In the genomic region with DNA sequence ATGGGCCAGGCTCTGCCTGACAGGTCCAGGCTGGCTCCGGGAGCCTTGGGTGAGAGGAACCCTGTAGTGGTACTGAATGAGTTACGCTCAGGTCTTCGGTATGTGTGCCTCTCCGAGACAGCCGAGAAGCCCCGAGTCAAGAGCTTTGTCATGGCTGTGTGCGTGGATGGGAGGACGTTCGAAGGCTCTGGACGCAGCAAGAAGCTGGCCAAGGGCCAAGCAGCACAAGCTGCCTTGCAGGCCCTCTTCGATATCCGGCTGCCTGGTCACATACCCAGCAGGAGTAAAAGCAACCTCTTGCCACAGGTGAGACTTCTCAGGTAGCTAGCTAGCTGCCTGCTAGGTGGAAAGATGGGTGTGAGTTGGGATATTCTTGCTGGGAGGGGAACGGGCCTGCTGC, we compare ENCODE assay signal across 15 mouse cellular contexts.
"Had no signal": no experiment of that assay in that cellular context is flagged by ENCODE, and none has a peak within 500 bp of the region (broad histone marks: within the 10 kb centered on the region; RNA-seq: fewer than 3 reads in every experiment).

No protein-coding gene starts in this region.

- DNase-seq: kidney, adult 8-10 months; kidney, postnatal 36 days; layer of hippocampus, adult 9-11 months; layer of hippocampus, postnatal 36 days; lung, adult 2 months; right cerebral cortex, adult 18-20 months; right cerebral cortex, postnatal 25 days; thymus, adult 18-20 months; thymus, postnatal 14 days had no signal

- H3K9me3 ChIP-seq: limb, embryonic 13.5 days; midbrain, embryonic 13.5 days; neural tube, embryonic 15.5 days had no signal

- H3K27ac ChIP-seq: limb, embryonic 13.5 days; liver, embryonic 14.5 days; midbrain, embryonic 13.5 days; neural tube, embryonic 15.5 days had no signal

- H3K9ac ChIP-seq: limb, embryonic 13.5 days; liver, embryonic 14.5 days; midbrain, embryonic 13.5 days; neural tube, embryonic 15.5 days had no signal

- H3K4me2 ChIP-seq: limb, embryonic 13.5 days; midbrain, embryonic 13.5 days; neural tube, embryonic 15.5 days had no signal

- H3K4me3 ChIP-seq: limb, embryonic 13.5 days; midbrain, embryonic 13.5 days; myocyte; neural tube, embryonic 15.5 days had no signal

- H3K36me3 ChIP-seq: limb, embryonic 13.5 days; midbrain, embryonic 13.5 days; neural tube, embryonic 15.5 days had no signal

- H3K4me1 ChIP-seq: midbrain, embryonic 13.5 days had no signal

- ATAC-seq: intestine, embryonic 16.5 days; midbrain, embryonic 13.5 days had no signal

- H3K27me3 ChIP-seq: midbrain, embryonic 13.5 days; neural tube, embryonic 15.5 days had no signal
